23 mouse cellular contexts compared by ENCODE assay signal in the genomic region with DNA sequence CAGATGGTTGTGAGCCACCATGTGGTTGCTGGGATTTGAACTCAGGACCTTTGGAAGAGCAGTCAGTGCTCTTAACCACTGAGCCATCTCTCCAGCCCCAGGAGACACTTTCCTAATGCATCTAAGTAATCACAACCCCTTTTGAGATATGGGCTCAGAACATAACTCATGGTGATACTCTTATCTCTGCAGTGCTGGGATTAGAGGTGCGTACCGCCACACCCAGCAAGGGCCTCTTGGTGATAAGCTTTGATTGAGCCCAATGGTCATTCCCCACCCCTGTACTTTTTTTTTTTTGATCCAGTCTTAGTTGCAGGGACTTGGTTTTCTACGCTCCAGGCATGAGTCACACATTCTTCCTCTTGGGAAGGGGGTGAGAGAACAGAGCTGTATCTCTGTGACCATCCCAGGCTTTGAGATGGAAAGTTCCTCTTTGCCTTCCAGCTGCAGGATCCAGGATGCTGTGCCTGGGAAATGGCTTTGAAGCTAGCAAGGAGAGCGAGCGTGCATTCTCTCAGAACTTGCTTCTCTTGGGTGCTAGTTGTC. TPM values are rescaled to one million over a fixed set of nuclear protein-coding genes. Genes with fewer than 3 reads are reported as not detected.
A peak's percentile ranks its signal among the peaks of the same experiment; 100 is the strongest.
DNase-seq lines count a peak whose midpoint lies in the region; ATAC-seq and TF ChIP-seq lines count a peak whose summit lies in the region.
"Had no signal": no experiment of that assay in that cellular context is flagged by ENCODE, and none has a peak within 500 bp of the region (broad histone marks: within the 10 kb centered on the region; RNA-seq: fewer than 3 reads in every experiment).

No protein-coding gene starts in this region.

- WGBS in intestine, embryonic 16.5 days, result 67% methylated on average over 5 of the region's 5 CpGs
- 79% methylated on average over 5 of the region's 5 CpGs for WGBS in stomach, embryonic 15.5 days
- WGBS in hindbrain, postnatal 0 days, result 94% methylated on average over 5 of the region's 5 CpGs

- DNase-seq in 3134 (ENCODE audit: extremely low read depth, insufficient read length, low spot score) (peak; percentile 26), MEL (ENCODE audit: low read depth, low spot score) (no peak)
- no peak for DNase-seq in right cerebral cortex, adult 2 months (ENCODE audit: low spot score in 2 of 2)
- DNase-seq in yolk sac, embryonic 10.5 days (ENCODE audit: low spot score), result no peak
- no peak for DNase-seq in hindbrain, postnatal 0 days (ENCODE audit: low spot score)
- DNase-seq: adrenal gland, postnatal 14 days; B cell, adult 2 months; cerebellum, adult 18-20 months; cerebellum, postnatal 10 days; gastrocnemius, adult 2 months; gastrocnemius, postnatal 25 days had no signal

- no peak overlapping the region for H3K27ac ChIP-seq in MEL (ENCODE audit: control insufficient read depth, low read depth, low read length)
- peak overlapping the region; percentile 83 for H3K27ac ChIP-seq in intestine, embryonic 16.5 days (ENCODE audit: low read length)
- 0 out of 2 replicates have a peak overlapping the region, but pooled peaks have one; percentile 35 for H3K27ac ChIP-seq in stomach, embryonic 15.5 days
- no peak overlapping the region for H3K27ac ChIP-seq in hindbrain, postnatal 0 days
- H3K27ac ChIP-seq: embryonic facial prominence, embryonic 10.5 days; forebrain, embryonic 13.5 days; gastrocnemius, adult 2 months; hindbrain, embryonic 10.5 days; hindbrain, embryonic 14.5 days had no signal

- no peak for TF ChIP-seq CTCF in MEL (IDR thresholded peaks at IDR 0.05 in 2 of 3, conservative IDR thresholded peaks at IDR 0.05 in 1 of 3; ENCODE audit: control insufficient read depth in 1 of 3, insufficient read depth in 1 of 3, low read depth in 2 of 3, low read length in 3 of 3, poor library complexity in 1 of 3, severe bottlenecking in 1 of 3)
- TF ChIP-seq CTCF in hindbrain, postnatal 0 days (IDR thresholded peaks at IDR 0.05; ENCODE audit: low read depth), result no peak

- no peaks in the 10 kb centered on the region for H3K9me3 ChIP-seq in MEL (replicated peaks; ENCODE audit: insufficient read depth, low read length)
- no peaks in the 10 kb centered on the region for H3K9me3 ChIP-seq in intestine, embryonic 16.5 days (ENCODE audit: control insufficient read depth, low read length)
- no peaks in the 10 kb centered on the region for H3K9me3 ChIP-seq in stomach, embryonic 15.5 days
- H3K9me3 ChIP-seq in hindbrain, postnatal 0 days (ENCODE audit: low read length), result no peaks in the 10 kb centered on the region
- H3K9me3 ChIP-seq: embryonic facial prominence, embryonic 10.5 days; forebrain, embryonic 13.5 days; G1E; hindbrain, embryonic 10.5 days had no signal

- H3K4me2 ChIP-seq in intestine, embryonic 16.5 days (ENCODE audit: low read depth, low read length), result peak overlapping the region; percentile 35
- no peak overlapping the region for H3K4me2 ChIP-seq in stomach, embryonic 15.5 days
- no peak overlapping the region for H3K4me2 ChIP-seq in hindbrain, postnatal 0 days (ENCODE audit: low read depth, low read length)
- H3K4me2 ChIP-seq: forebrain, embryonic 13.5 days; heart, embryonic 11.5 days; hindbrain, embryonic 14.5 days had no signal

- TF ChIP-seq POLR2A in MEL (IDR thresholded peaks at IDR 0.05; ENCODE audit: control insufficient read depth in 1 of 2, insufficient read depth in 1 of 2, low read depth in 1 of 2, low read length in 2 of 2, poor library complexity in 1 of 2), result no peak

- no peak overlapping the region for H3K4me3 ChIP-seq in MEL (ENCODE audit: control insufficient read depth in 1 of 2, insufficient read depth in 1 of 2, low read depth in 2 of 2, low read length in 2 of 2)
- no peak overlapping the region for H3K4me3 ChIP-seq in intestine, embryonic 16.5 days (ENCODE audit: low read length)
- no peak overlapping the region for H3K4me3 ChIP-seq in stomach, embryonic 15.5 days (replicated peaks)
- H3K4me3 ChIP-seq in hindbrain, postnatal 0 days (ENCODE audit: low read length), result no peak overlapping the region
- H3K4me3 ChIP-seq: embryonic facial prominence, embryonic 10.5 days; forebrain, embryonic 13.5 days; gastrocnemius, adult 2 months; hindbrain, embryonic 10.5 days had no signal

- no peak for TF ChIP-seq EP300 in MEL (IDR thresholded peaks at IDR 0.05; ENCODE audit: low read depth in 1 of 2, low read length in 2 of 2)

- H3K4me1 ChIP-seq in MEL (ENCODE audit: control insufficient read depth in 1 of 2, insufficient read depth in 2 of 2, low read length in 2 of 2), result no peaks in the 10 kb centered on the region
- H3K4me1 ChIP-seq in intestine, embryonic 16.5 days (ENCODE audit: control insufficient read depth, insufficient read depth, low read length), result peaks cover 25% of the 10 kb centered on the region
- peaks cover 9% of the 10 kb centered on the region; the same call in 1 of the 2 replicates for H3K4me1 ChIP-seq in stomach, embryonic 15.5 days
- H3K4me1 ChIP-seq in hindbrain, postnatal 0 days (ENCODE audit: insufficient read depth, low read length), result no peaks in the 10 kb centered on the region
- H3K4me1 ChIP-seq: forebrain, embryonic 13.5 days had no signal

- TF ChIP-seq RAD21 in MEL (IDR thresholded peaks at IDR 0.05; ENCODE audit: low read depth, low read length), result no peak

- no peaks in the 10 kb centered on the region for H3K36me3 ChIP-seq in MEL (ENCODE audit: control insufficient read depth in 1 of 2, insufficient read depth in 2 of 2, low read length in 2 of 2)
- H3K36me3 ChIP-seq in intestine, embryonic 16.5 days (ENCODE audit: control insufficient read depth, insufficient read depth, low read length), result no peaks in the 10 kb centered on the region
- H3K36me3 ChIP-seq in stomach, embryonic 15.5 days, result no peaks in the 10 kb centered on the region
- H3K36me3 ChIP-seq in hindbrain, postnatal 0 days (ENCODE audit: insufficient read depth, low read length), result no peaks in the 10 kb centered on the region
- H3K36me3 ChIP-seq: embryonic facial prominence, embryonic 10.5 days; G1E; hindbrain, embryonic 10.5 days had no signal

- peak; percentile 80 for ATAC-seq in intestine, embryonic 16.5 days
- peak; percentile 15; the same call in 1 of the 2 replicates for ATAC-seq in stomach, embryonic 15.5 days (ENCODE audit: insufficient read depth, low FRiP score, low read depth)
- no peak for ATAC-seq in hindbrain, postnatal 0 days
- ATAC-seq: activated CD4-positive, CD25-positive, alpha-beta regulatory T cell, adult 4 months; CD4-positive, CD25-positive, alpha-beta regulatory T cell, adult 4 months; forebrain, embryonic 13.5 days; inflammation-experienced regulatory T-cells, adult 6 months had no signal

- no peaks in the 10 kb centered on the region for H3K27me3 ChIP-seq in MEL (ENCODE audit: control insufficient read depth in 1 of 2, insufficient read depth in 2 of 2, low read length in 2 of 2)
- no peaks in the 10 kb centered on the region for H3K27me3 ChIP-seq in intestine, embryonic 16.5 days (replicated peaks; ENCODE audit: control insufficient read depth, insufficient read depth, low read length)
- H3K27me3 ChIP-seq in stomach, embryonic 15.5 days (replicated peaks), result no peaks in the 10 kb centered on the region
- no peaks in the 10 kb centered on the region for H3K27me3 ChIP-seq in hindbrain, postnatal 0 days (ENCODE audit: insufficient read depth, low read length)
- H3K27me3 ChIP-seq: forebrain, embryonic 13.5 days had no signal

- H3K9ac ChIP-seq in MEL (ENCODE audit: control insufficient read depth, low read depth, low read length, poor library complexity, severe bottlenecking), result no peak overlapping the region
- H3K9ac ChIP-seq in intestine, embryonic 16.5 days (ENCODE audit: low read depth, low read length), result no peak overlapping the region
- no peak overlapping the region for H3K9ac ChIP-seq in stomach, embryonic 15.5 days
- no peak overlapping the region for H3K9ac ChIP-seq in hindbrain, postnatal 0 days (replicated peaks; ENCODE audit: low read length)
- H3K9ac ChIP-seq: forebrain, embryonic 13.5 days; hindbrain, embryonic 14.5 days had no signal

- H3K79me2 ChIP-seq in MEL (ENCODE audit: control insufficient read depth, insufficient read depth, low read length, poor library complexity), result no peaks in the 10 kb centered on the region

RNA-seq across cellular contexts. Expression of gene Rhpn2, which starts 10.9 kb away (rescaled TPM):
- total RNA-seq in MEL (2012; rRNA removed), result 0.46 and 0.58 TPM in 2 replicates
- 1 to 10 TPM in 1 of 2 experiments, not detected in 1; 1.2 TPM for polyA plus RNA-seq in MEL (2012; ENCODE audit: insufficient read depth in 1 of 2, insufficient read length in 2 of 2, low read depth in 1 of 2, low replicate concordance in 2 of 2, missing spikeins in 1 of 2)
- 95.3 and 105 TPM in 2 replicates for polyA plus RNA-seq in intestine, embryonic 16.5 days (2015; fragmentation: Nextera tagmentation; extraction: Ambion mirVana)
- 29.2 and 38.2 TPM in 2 replicates for polyA plus RNA-seq in stomach, embryonic 15.5 days (2015; fragmentation: Nextera tagmentation; extraction: Ambion mirVana)
- total RNA-seq in hindbrain, postnatal 0 days (2014; rRNA removed), result 3.8 and 4.7 TPM in 2 replicates
- 2.8 and 3.0 TPM in 2 replicates for polyA plus RNA-seq in hindbrain, postnatal 0 days (2015; fragmentation: Nextera tagmentation; extraction: Ambion mirVana)
- total RNA-seq: granulocyte monocyte progenitor cell, adult 5-6 weeks had no signal

RNA-seq across cellular contexts. Expression of gene Gpatch1, which starts 26.6 kb away (rescaled TPM):
- 7.9 and 8.5 TPM in 2 replicates for total RNA-seq in MEL (2012; rRNA removed)
- 10 to 100 TPM in 1 of 2 experiments, not detected in 1; 13.4 TPM for polyA plus RNA-seq in MEL (2012; ENCODE audit: insufficient read depth in 1 of 2, insufficient read length in 2 of 2, low read depth in 1 of 2, low replicate concordance in 2 of 2, missing spikeins in 1 of 2)
- 14.8 and 15.3 TPM in 2 replicates for polyA plus RNA-seq in intestine, embryonic 16.5 days (2015; fragmentation: Nextera tagmentation; extraction: Ambion mirVana)
- 13.2 and 13.7 TPM in 2 replicates for polyA plus RNA-seq in stomach, embryonic 15.5 days (2015; fragmentation: Nextera tagmentation; extraction: Ambion mirVana)
- 7.0 and 7.5 TPM in 2 replicates for total RNA-seq in hindbrain, postnatal 0 days (2014; rRNA removed)
- 17.9 and 18.9 TPM in 2 replicates for polyA plus RNA-seq in hindbrain, postnatal 0 days (2015; fragmentation: Nextera tagmentation; extraction: Ambion mirVana)

RNA-seq across cellular contexts. Expression of gene Faap24, which starts 51.8 kb away (rescaled TPM):
- total RNA-seq in MEL (2012; rRNA removed), result 11.9 and 15.3 TPM in 2 replicates
- polyA plus RNA-seq in MEL (2012; ENCODE audit: insufficient read depth in 1 of 2, insufficient read length in 2 of 2, low read depth in 1 of 2, low replicate concordance in 2 of 2, missing spikeins in 1 of 2), result 10 to 100 TPM in 1 of 2 experiments, not detected in 1; 26.7 TPM
- polyA plus RNA-seq in intestine, embryonic 16.5 days (2015; fragmentation: Nextera tagmentation; extraction: Ambion mirVana), result 21.1 and 22.5 TPM in 2 replicates
- polyA plus RNA-seq in stomach, embryonic 15.5 days (2015; fragmentation: Nextera tagmentation; extraction: Ambion mirVana), result 17.1 and 17.5 TPM in 2 replicates
- total RNA-seq in hindbrain, postnatal 0 days (2014; rRNA removed), result 3.7 and 6.0 TPM in 2 replicates
- 10.4 and 12.5 TPM in 2 replicates for polyA plus RNA-seq in hindbrain, postnatal 0 days (2015; fragmentation: Nextera tagmentation; extraction: Ambion mirVana)

RNA-seq across cellular contexts. Expression of gene Cep89, which starts 52.0 kb away (rescaled TPM):
- total RNA-seq in MEL (2012; rRNA removed), result 13.1 and 15.8 TPM in 2 replicates
- polyA plus RNA-seq in MEL (2012; ENCODE audit: insufficient read depth in 1 of 2, insufficient read length in 2 of 2, low read depth in 1 of 2, low replicate concordance in 2 of 2, missing spikeins in 1 of 2), result 10 to 100 TPM in 1 of 2 experiments, not detected in 1; 44.5 TPM
- 41.4 and 45.0 TPM in 2 replicates for polyA plus RNA-seq in intestine, embryonic 16.5 days (2015; fragmentation: Nextera tagmentation; extraction: Ambion mirVana)
- polyA plus RNA-seq in stomach, embryonic 15.5 days (2015; fragmentation: Nextera tagmentation; extraction: Ambion mirVana), result 45.4 and 49.3 TPM in 2 replicates
- 9.6 and 17.8 TPM in 2 replicates for total RNA-seq in hindbrain, postnatal 0 days (2014; rRNA removed)
- polyA plus RNA-seq in hindbrain, postnatal 0 days (2015; fragmentation: Nextera tagmentation; extraction: Ambion mirVana), result 24.5 and 24.6 TPM in 2 replicates

Comparison
In these comparisons a context has a peak if more than half of its experiments do, and no peak if none do; other contexts are left out.
1. H3K27ac ChIP-seq: peak in intestine, embryonic 16.5 days (single experiment) and stomach, embryonic 15.5 days (single experiment); none in MEL (single experiment) and hindbrain, postnatal 0 days (single experiment).